Mouse (Mus musculus): ENCODE measurements around the gene Gse1.

DNA sequence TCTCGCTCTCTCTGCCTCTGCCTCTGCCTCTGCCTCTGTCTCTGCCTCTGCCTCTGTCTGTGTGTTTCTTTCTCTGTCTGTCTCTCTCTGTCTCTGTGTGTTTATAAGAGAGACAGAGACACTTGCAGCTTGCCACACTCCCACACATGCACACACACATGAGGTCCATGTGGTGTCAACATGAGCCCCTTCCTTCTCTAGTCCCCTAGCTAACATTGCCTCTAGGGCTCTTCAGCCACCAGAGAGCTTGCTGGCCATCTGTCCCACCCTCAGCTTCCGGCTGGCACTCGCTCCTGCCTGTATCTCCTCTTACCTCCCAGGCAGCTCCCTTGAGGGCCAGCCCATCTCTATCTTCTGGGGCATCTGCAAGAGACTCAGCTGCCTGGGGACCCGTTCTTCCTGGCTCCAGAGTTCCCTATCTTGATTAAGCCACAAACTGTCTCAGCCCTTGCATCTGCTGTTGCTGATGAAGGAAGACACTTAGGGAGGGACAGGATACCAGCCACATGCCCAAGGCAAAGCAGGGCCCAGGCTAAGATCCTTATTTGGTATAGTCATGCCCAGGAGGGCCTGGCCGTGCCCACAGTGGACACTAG lies 97.0 kb downstream of the Gse1 start:
- TF ChIP-seq CTCF (IDR thresholded peaks at IDR 0.05; ENCODE audit: borderline replicate concordance, insufficient read depth, low read depth, low read length) (no peak), POLR2A (IDR thresholded peaks at IDR 0.05; ENCODE audit: borderline replicate concordance, insufficient read depth, low read length) (no peak)

All from cerebellum, adult 2 months (tissue).